Mouse (Mus musculus): ENCODE data around the gene Ano7.

DNA sequence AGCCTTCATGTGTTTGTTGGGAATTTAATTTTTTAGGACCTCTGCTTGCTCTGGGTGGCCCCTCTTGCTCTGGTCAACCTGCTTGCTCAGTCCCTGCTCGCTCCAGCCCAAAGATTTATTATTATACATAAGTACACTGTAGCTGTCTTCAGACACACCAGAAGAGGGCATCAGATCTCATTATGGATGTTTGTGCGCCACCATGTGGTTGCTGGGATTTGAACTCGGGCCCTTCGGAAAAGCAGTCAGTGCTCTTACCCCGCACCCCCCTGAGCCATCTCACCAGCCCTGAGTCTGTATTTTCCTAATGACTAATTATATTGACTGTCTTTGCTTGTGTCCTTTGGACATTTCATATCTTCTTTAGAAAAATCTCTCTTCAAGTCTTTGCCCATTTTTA is 5.4 kb downstream of the Ano7 start:
- TF ChIP-seq CTCF (IDR thresholded peaks at IDR 0.05; ENCODE audit: insufficient read depth, low read length) (no peak), POLR2A (IDR thresholded peaks at IDR 0.05; ENCODE audit: borderline replicate concordance, extremely low read depth, low read depth, low read length) (no peak)

All from lung, adult 2 months (tissue).